Mouse (Mus musculus) testis, adult 2 months (tissue): ENCODE measurements around the gene Crtc1. TPM values are rescaled to one million over a fixed set of nuclear protein-coding genes. Genes with fewer than 3 reads are reported as not detected.

Experiments used
- H3K27ac ChIP-seq: fragments of 200-500 bp; 2 replicates; pipeline ENCODE4 v1.5.1; 2012; ENCODE audit warnings: low read depth, low read length; ENCODE audit not compliant: control insufficient read depth, insufficient read depth
- H3K27me3 ChIP-seq: fragments of 200-500 bp; 2 replicates; pipeline ENCODE4 v1.6.1; 2012; ENCODE audit warnings: mild to moderate bottlenecking, low read length, moderate library complexity; ENCODE audit not compliant: control insufficient read depth, insufficient read depth
- H3K36me3 ChIP-seq: fragments of 200-500 bp; 2 replicates; pipeline ENCODE4 v1.6.1; 2012; ENCODE audit warnings: mild to moderate bottlenecking, low read length; ENCODE audit not compliant: control insufficient read depth, insufficient read depth
- H3K4me1 ChIP-seq: fragments of 200-500 bp; 2 replicates; pipeline ENCODE4 v1.6.1; 2012; ENCODE audit warnings: low read length; ENCODE audit not compliant: control insufficient read depth, insufficient read depth
- H3K4me3 ChIP-seq: fragments of 200-500 bp; 2 replicates; pipeline ENCODE4 v1.5.1; 2012; ENCODE audit warnings: low read depth, mild to moderate bottlenecking, low read length, moderate library complexity, mixed read lengths; ENCODE audit not compliant: control insufficient read depth
- CTCF ChIP-seq: fragments of 200-500 bp; IDR thresholded peaks from 2 replicates; pipeline ENCODE4 v1.5.1; 2012; ENCODE audit warnings: low read depth, mild to moderate bottlenecking, inconsistent platforms, low read length, moderate library complexity; ENCODE audit not compliant: control insufficient read depth, insufficient read depth, insufficient replicate concordance
- POLR2A ChIP-seq: fragments of 200-500 bp; IDR thresholded peaks from 2 replicates; pipeline ENCODE4 v1.6.1; 2012; ENCODE audit warnings: low read depth, mild to moderate bottlenecking, inconsistent platforms, low read length, moderate library complexity; ENCODE audit not compliant: control insufficient read depth
- polyA plus RNA-seq: library from polyadenylated mRNA; depleted of rRNA; stranded (reverse); fragments of >200 nt; gene quantifications from 2 replicates; pipeline ENCODE4 v1.2.3, GENCODE M21; 2012

Crtc1 gene
- polyA plus RNA-seq, 1 experiment, result 12.3 TPM

DNA sequence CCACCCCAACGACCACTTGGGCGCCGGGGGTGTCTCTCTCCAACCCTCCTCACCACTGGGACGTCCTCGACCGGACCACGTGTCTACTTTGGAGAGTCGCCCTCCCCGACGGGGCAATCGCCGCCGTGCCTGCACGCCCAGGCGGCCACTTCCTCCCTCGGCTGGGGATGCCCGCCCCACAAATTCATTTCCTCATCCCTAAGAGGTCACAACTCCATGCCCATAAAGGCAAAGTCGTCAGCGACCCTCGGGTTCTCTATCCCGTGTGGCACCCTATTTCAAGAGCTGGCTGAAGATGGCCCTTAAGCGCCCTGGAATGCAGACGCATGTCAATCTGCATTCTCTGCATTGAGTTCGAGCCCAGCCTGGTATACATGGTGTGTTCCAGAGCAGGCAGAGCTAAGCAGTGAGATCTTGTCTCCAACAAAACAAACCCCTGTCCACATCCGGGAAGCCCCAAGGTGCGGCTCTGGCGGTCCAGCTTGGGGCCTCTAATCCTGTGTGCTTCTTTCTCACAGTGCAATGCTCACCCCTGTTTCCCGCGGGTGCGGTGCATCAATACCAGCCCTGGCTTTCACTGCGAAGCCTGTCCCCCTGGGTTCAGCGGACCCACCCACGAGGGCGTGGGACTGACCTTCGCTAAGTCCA lies 64.0 kb downstream of the Crtc1 start:
- Histone ChIP-seq H3K4me1 (peaks cover 44% of the 10 kb centered on the region), H3K27ac (peak overlapping the region; percentile 54), H3K4me3 (peak overlapping the region; percentile 89), H3K36me3 (no peaks in the 10 kb centered on the region; the same call in 1 of the 2 replicates), H3K27me3 (no peaks in the 10 kb centered on the region)
- no peak for TF ChIP-seq POLR2A
- TF ChIP-seq CTCF, result no peak

DNA sequence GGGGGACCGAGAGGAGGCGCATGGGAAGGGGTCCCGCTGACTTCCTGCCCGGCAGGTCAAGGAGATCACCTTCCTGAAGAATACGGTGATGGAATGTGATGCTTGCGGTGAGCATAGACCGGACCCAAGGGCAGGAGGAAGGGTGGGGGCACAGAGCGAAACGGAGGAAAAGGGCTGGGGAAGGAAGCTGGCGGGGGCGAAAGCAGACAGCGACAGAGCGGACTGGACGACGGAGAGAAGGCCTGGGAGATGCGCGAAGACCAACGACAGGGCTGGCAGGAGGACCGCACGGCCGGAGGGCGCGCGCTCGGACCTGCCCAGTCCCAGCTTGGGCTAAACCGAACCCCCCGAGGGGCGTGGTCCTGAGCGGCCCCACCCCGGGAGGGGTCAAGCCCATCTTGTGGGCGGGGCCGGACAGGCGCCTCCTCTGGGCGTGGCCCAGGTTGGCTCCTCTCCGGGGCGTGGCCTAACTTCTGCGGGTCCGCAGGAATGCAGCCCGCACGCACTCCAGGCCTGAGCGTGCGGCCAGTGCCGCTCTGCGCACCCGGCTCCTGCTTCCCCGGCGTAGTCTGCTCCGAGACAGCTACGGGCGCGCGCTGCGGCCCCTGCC lies 65.0 kb downstream of the Crtc1 start:
- H3K27ac ChIP-seq, result peak overlapping the region; percentile 23; the same call in 1 of the 2 replicates
- no peak for TF ChIP-seq CTCF
- peak; percentile 64; the same call in 1 of the 2 replicates for TF ChIP-seq POLR2A
- no peaks in the 10 kb centered on the region for H3K27me3 ChIP-seq
- peaks cover 44% of the 10 kb centered on the region for H3K4me1 ChIP-seq
- peak overlapping the region; percentile 89 for H3K4me3 ChIP-seq
- H3K36me3 ChIP-seq, result no peaks in the 10 kb centered on the region; the same call in 1 of the 2 replicates

- Histone ChIP-seq H3K4me1 (peaks cover 44% of the 10 kb centered on the region), H3K27me3 (no peaks in the 10 kb centered on the region), H3K27ac (peak within 1 kb of the TSS; percentile 23; the same call in 1 of the 2 replicates), H3K4me3 (peak within 1 kb of the TSS; percentile 89), H3K36me3 (no peaks in the 10 kb centered on the region; the same call in 1 of the 2 replicates)
- TF ChIP-seq CTCF (no peak), POLR2A (no peak)
Observed at GRCm38 (mm10) chr8:70373397-70374317, 65.7 kb downstream of the Crtc1 start, which contains the start of gene Comp. Gene Comp (plus strand): TSS chr8:70373558.

DNA sequence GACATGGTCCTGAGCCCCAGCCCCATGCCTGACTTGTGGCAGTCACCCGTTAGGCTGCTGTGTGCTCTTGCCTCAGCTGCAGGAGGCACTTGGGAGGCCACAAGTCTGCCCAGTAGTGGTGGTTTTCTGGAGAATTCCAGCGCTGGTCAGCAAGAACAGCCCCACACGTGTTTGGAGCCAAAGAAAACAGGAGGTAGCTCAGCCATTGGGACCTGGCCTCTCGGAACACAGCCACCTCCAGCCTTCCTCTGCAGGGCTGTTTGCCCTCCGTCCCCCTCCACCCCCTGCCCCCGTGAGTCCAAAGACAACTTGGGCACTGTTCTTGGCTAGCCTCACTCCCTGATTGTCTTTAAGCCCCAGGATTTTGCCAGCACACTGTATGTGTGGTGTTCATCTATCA lies 67.4 kb downstream of the Crtc1 start:
- H3K4me1 ChIP-seq, result peaks cover 41% of the 10 kb centered on the region
- no peak for TF ChIP-seq CTCF
- no peak for TF ChIP-seq POLR2A
- H3K36me3 ChIP-seq, result no peaks in the 10 kb centered on the region
- H3K4me3 ChIP-seq, result no peak overlapping the region
- no peaks in the 10 kb centered on the region for H3K27me3 ChIP-seq
- no peak overlapping the region for H3K27ac ChIP-seq

GRCm38 (mm10) chr8:70370476-70370875 lies 68.9 kb downstream of the Crtc1 start:
- Histone ChIP-seq H3K27me3 (no peaks in the 10 kb centered on the region), H3K27ac (no peak overlapping the region), H3K36me3 (no peaks in the 10 kb centered on the region), H3K4me3 (no peak overlapping the region), H3K4me1 (peaks cover 29% of the 10 kb centered on the region)
- no peak for TF ChIP-seq CTCF
- no peak for TF ChIP-seq POLR2A

GRCm38 (mm10) chr8:70366588-70366987 lies 72.8 kb downstream of the Crtc1 start:
- no peaks in the 10 kb centered on the region for H3K36me3 ChIP-seq
- no peaks in the 10 kb centered on the region for H3K27me3 ChIP-seq
- TF ChIP-seq CTCF, result no peak
- TF ChIP-seq POLR2A, result no peak
- no peaks in the 10 kb centered on the region; the same call in 1 of the 2 replicates for H3K4me1 ChIP-seq
- no peak overlapping the region for H3K4me3 ChIP-seq
- no peak overlapping the region for H3K27ac ChIP-seq

DNA sequence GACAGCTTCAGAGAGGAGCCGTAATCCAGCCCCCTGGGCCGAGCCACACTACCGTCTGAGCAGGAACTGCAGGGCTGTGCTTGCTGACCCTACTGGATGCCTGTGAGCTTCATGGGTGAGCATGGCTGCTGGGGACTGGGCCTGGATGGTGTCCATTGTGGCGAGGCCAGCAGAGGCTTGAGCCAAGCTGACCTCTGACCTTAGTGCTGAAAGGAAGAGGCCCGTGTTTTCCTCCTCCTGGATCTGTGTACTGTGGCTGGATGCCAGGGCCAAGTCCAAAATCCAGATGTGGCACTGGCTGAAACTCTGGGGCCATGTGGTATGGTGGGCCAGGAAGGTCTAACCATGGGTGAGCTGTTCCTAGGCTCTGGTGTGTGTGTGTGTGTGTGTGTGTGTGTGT lies 75.3 kb downstream of the Crtc1 start:
- no peak for TF ChIP-seq POLR2A
- TF ChIP-seq CTCF, result no peak
- H3K27ac ChIP-seq, result no peak overlapping the region
- no peak overlapping the region for H3K4me3 ChIP-seq
- H3K27me3 ChIP-seq, result no peaks in the 10 kb centered on the region
- no peaks in the 10 kb centered on the region for H3K4me1 ChIP-seq
- no peaks in the 10 kb centered on the region for H3K36me3 ChIP-seq
